Mouse (Mus musculus) embryo, embryonic 11.5 days (tissue): Measurements from ENCODE around the gene Hsd11b2.

Source experiments
- DNase-seq: peaks from one replicate; pipeline ENCODE4 v3.0.0-alpha.2; 2012; ENCODE audit warnings: low read depth, low spot score

Gene Hsd11b2

GRCm38 (mm10) chr8:105518436-105519313 lies at the start of gene Hsd11b2:
Hsd11b2 (plus strand) TSS chr8:105518755.
- DNase-seq: no peak

- no peak for DNase-seq
Measured at GRCm38 (mm10) chr8:105469041-105469695, 49.4 kb upstream of the Hsd11b2 start.

GRCm38 (mm10) chr8:105469816-105470215 lies 48.7 kb upstream of the Hsd11b2 start:
- no peak for DNase-seq

DNA sequence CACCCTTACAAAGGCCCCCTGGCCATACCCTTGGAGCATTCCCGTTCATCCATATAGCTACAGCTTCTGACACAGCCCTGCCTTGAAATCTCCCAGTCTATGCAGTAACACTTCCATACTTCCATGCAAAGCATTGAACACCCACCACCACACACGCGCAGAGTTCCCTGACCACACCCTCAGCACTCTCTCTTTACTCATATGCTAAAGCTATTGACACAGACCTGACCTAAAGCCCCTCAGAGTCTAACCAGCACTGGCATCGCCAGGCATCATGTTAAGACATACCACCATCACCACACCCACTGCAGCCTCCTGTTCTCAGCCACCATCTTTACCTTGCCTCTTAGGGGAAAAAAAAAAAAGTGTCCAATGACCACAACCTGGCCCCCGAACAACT lies 48.3 kb upstream of the Hsd11b2 start:
- no peak for DNase-seq

DNA sequence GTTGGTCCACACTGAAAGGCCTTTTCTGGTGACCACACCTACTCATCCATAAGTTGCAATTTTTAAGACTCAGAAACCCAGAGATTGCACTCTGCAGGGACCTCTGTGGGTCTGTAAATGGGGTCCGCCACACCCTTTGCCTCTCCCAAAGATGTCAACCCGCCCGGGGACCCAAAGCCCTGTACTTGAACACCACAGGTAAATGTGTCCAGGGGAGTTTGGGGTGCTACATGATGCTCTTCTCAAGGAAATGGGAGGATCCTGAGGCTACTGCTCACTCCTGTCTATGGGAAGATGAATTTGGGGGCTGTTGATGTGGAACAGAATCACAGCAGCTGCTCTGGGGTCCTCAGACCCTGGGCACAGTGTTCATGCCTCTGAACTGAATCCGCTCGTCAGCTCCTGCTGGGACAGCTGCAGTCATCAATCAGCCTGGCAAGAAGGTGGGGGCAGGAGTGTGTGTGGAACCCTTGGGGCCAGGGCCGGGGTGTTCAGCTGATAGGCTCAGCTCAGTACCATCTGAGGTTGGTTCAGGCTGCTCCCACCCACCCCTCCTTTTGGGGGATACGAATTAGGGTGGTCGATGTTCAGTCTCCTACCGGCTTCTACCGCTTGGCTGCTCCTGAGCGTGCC lies 47.8 kb upstream of the Hsd11b2 start:
- no peak for DNase-seq

DNA sequence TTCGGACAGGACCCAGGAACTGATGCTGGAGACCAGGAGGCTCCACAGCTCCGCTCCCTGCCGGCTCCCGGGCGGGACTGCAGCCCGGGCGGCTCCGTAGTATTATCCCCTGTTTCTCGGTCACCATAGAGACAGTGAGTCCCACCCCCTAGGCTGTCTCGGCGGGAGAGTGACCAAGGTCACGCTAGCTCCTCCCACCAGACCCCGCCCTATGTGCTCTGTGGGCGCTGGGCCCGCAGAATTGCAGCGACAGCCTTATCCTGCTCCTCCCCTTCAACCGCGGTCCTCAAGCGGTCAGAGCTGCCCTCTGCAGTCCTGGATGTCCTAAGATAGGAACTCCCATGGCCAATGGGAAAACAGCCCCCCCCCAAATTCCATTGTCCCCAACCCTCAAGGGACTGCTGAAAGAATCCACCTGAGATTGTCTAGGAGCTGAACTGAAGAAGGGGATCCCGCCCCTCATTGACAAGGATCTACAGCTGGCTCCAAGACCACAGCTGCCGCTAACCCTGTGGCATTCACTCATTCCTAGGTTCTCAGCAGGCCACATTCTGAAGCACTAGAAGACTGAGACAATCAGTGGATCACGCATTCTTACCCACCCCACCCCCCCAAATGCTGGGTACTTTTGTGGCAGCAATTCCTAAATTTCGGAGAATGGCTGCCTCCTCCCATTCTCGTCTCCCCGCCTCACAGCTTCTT lies 47.1 kb upstream of the Hsd11b2 start, which contains the start of gene Tppp3:
Gene Tppp3 (minus strand): TSS at position 213 of the 702 bp plus-strand sequence.
- DNase-seq: peak; percentile 87

DNA sequence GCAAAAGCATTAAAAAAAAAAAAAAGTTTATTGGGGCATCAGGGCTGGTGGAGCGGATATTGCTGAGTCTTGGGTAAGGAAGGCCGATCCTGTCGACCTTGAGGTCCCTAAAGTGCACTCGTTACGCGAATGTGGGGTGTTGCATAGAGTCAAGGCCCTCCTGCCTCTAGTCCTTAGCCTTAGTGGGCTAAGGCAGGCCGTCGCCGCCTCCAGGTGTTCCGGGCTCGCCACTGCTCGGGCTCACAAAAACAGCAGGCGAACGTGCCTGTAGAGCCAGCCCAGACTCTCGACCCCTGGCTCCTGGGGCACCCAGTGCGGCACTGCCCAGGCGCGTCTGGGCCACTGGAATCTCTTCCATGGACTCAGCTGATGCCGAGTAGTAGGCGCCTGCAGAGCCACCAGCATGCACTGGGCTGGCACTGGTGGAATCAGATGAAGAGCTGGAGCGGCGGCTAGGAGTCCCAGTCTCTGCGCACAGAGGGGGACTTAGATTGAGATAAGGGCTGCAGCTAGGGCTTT lies 46.1 kb upstream of the Hsd11b2 start:
- no peak for DNase-seq

GRCm38 (mm10) chr8:105472983-105473382 lies 45.6 kb upstream of the Hsd11b2 start:
- no peak for DNase-seq

DNA sequence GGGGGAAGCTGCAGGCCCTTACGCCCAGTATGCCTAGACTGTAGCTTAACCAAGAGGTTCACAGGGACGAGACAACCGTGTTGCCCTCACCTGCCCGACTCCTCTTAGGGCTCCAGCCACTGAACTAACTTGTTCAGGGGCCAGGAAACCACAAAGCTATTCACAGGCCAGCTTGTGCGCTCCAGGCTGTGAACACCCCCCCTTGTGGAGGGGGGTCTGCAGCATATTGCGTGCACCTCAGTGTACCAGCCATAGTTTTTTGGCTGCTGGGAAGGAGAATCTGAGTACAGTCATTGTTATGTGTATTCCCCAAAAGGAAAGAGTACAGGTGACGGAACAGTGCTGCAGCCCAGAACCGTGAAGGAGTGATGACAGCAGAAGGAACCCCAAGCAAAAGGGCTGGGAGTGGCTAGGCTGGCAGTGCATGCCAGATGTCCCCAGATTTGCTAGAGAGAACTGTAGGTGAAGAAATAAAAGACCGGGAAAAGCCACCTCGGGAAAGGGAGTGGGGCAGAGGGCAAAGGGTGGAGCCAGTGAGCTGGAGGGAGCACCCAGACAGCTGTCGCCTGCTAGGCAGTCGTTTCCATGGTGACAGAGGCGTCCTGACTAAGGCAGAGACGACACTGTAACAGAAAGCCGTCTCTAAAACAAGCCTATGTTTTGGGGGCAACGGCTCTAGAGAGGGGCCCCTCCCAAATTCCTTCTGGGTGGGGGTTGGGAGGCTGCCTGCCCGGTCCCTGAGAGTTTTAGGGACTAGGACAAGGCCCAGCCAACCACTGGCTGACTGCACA lies 44.5 kb upstream of the Hsd11b2 start:
- peak; percentile 48 for DNase-seq

DNA sequence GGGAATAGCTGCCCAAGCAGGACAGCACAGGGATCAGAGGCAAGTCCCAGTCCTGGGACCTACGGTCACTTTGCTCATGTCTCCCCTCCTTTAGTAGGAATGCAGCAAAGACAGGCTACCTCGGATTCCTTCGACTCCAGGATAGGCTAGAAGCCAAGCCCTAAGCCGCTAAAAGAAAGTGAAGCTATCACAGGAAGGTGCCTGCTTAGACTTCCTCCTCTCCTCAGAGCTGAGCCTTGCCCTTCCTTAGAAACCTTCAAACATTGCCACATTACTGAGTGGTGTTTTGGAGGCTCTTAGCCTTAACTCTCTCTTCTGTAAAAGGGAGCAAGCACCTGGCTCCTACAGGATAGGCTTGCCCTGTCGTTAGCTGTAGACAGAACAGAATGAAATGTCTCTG lies 43.9 kb upstream of the Hsd11b2 start:
- no peak for DNase-seq

DNA sequence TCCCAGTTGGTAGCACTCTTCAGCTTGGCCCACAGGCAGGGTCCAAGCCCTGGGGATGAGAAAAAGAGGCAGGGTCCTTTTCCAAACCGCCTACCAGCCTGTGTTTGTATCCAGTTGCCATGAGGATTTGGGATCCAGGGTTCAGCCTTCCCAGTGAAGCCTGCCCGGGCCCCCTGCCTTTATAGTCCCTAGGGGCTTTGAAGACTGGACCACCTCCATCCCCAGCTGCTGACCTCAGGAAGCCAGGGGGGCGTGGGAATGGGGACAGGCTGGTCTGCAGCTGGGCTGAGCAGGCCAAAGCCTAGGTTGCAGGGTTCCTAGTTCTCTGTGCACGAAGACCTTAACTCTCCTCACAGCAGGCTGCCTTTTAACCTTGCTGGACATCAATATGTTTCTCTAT lies 43.3 kb upstream of the Hsd11b2 start:
- DNase-seq: no peak

DNA sequence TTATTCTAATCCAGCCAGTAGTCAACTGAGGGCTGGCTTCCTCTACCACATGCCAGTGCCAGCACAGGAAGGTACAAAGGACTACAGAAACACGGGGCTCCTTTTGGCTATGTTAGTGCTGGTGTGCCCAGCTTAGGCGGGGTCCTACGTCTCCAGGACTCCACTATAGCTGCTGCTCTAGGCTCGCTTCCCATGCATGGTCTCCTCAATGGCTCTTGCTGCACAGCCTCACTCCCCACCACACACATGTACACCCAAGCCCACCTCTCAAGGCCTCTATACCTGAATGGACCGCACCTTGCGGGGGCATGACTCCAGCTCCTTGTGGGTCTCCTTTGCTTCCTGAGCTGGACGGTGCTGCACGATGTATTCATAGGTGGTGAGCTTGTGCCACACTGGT lies 42.8 kb upstream of the Hsd11b2 start:
- no peak for DNase-seq

DNA sequence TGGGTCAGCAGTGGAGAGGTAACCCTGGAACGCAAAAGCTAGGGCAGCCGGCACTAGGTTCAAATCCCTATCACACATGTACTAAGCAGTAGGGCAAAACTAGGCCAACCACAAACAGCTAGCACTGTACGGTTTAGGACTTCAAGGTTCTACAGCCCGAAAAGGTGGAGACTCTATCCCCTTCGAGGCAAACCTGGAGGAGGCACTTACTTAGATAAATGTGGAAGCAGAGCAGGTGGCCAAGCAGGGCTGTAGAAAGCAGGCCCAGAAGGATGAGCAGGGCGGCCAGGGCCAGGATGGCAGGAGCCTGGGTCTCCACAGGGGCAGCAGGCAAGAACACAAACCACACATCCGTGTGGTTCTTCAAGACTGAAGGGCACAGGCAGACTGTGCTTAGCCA lies 42.4 kb upstream of the Hsd11b2 start:
- no peak for DNase-seq

DNA sequence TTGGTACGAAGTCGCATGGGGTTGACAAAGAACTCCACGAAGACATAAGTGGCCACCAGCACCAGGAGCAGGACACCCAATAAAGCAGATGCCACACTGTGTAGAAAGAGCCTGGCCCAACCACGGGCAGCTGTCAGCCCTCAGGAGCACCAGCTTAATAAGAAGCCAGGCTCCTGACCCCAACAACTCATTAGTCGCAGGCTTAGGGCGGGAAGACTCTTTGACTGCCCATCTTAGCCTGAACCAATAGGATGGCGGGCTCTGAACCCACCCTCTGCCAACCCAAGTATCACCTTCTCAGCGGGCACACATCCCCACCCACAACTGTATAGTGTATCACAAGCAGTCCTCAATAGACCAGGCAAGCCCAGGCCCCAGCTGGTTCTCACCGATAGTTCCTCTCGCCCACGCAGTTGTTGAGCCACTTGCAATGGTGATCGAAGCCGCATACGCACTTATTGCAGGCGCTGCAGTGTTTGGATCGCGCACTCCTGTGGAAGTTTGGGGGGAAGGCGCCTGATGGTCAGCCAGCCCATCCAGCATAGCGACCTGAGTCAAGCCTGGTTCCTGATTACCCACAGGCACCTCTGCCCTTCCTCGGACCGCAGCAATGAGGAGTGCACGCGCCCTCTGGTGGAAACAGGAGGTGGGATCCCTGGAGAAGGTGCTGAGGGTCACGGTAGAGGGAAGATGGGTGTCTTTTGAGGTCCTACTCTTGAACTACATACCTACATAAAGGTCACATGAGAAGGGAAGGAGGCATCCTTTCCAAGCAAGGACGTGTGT lies 41.7 kb upstream of the Hsd11b2 start:
- DNase-seq: no peak

DNA sequence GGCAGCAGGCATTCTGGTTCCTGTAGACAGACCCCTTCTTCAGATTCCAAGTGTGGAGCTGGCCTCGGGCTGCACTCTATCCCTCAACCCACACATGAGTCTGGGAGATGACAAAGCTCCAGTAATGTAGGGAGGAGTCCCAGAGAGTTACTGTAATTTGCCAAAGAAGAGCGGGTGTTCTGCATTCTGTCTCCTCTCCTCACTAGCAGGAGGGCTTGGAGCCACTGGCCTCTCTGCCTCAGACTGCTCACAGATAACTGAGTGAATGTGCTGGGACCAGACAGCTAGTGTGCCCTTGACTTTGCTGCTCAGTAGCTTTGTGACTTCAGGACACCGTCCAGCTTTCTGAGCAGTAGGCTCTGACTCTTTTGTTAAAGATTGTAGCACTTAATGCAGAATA lies 40.8 kb upstream of the Hsd11b2 start:
- DNase-seq: no peak

- DNase-seq: no peak
Measured at GRCm38 (mm10) chr8:105481013-105481412, 37.5 kb upstream of the Hsd11b2 start.

DNA sequence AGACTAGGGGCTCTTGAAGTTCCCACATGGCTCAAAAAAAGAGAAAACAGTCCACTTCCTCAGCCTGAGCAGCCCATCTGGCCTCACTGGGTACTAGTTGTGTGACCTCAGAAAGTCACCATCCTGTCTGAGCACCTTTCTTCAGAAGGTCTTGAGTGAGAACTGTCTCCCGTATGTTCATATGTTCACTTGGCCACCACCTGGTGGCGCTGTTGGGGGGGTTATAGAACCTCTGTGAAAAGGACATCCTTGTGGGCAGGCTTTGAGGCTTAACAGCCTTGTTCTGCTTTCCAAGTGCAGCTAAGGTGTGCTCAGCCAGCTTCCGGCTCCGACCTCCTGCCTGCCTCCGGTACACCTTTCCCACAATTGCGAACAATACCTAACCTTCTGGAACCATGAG lies 37.1 kb upstream of the Hsd11b2 start:
- DNase-seq: no peak

- DNase-seq: no peak
Measured at GRCm38 (mm10) chr8:105482123-105482522, 36.4 kb upstream of the Hsd11b2 start.

DNA sequence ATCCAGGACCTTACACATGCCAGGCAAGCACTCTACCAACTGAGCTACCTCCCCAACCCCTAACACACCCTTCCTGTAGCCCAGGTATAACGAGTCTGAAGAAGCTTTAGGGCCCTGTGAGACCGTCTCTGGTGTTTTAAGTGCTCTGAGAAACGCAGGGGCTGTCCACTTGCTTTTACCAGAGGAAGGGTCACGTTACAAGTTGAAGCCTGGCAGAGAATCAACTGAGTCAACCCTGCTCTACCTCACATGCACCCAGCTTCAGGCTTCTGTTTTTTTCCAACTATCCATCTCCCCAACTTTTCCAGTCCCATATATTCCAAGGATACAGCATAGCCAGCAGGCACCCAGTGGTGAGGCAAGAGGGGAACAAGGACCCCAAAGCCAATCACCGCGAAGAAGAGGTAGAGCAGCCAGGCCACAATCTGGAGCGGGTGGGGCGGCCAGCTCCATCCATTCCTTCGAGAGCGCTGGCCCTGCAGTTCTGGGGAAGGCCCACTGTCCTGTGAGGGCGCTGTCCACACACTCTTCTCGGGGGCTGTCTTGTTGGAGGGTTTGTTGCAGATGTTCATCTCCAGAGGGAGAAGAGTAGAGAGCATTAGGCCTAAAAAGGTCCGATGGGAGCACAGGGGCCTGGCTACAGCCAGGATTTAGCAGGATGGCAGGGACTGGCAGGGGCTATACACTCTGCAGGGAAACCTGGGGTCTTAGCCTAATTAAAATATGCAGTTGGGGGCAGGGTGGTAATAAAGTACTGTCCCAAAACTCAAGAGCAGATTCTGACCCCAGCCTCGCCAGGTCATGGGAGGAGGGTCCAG lies 35.1 kb upstream of the Hsd11b2 start:
- no peak for DNase-seq
